Mouse (Mus musculus) T-helper 2 cell (primary cell): ENCODE measurements at regions not wholly inside any gene's neighbourhood (a gene's known extent, or its start where the extent isn't known, plus 50 kb on each side); places are given as distances from the start of the nearest gene placed in this dataset.

Experiments
- in situ Hi-C: fragments of 300-600 bp; cut with MboI, MseI; formaldehyde crosslinking; loops from one replicate; pipeline ENCODE4 v1.15.1; 2025; ENCODE audit warnings: high pct_unique_total_duplicates

DNA sequence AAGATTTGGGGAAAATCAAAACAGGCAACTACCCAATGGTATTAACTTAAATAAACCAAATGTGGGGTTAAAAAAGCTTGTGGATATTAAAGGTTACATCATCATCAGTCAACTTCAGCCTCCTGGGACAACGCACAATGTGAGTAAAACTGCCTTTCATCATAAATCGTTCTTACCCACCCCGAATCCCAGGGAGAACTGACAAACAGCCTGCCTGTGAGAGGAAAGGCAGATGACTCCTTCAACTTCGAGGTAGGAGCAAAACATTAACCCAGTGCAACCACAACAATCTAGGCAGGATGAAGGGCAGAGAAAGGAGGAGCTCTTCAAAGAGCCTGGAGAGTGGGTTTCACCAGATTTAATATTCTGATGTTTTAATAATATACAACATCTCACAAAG, 135.3 kb upstream of the Gm37988 start:
- in situ Hi-C loops: loop anchor here (5.0 kb wide), 1 partner anchor 75 kb away; no protein-coding TSS in a partner anchor

DNA sequence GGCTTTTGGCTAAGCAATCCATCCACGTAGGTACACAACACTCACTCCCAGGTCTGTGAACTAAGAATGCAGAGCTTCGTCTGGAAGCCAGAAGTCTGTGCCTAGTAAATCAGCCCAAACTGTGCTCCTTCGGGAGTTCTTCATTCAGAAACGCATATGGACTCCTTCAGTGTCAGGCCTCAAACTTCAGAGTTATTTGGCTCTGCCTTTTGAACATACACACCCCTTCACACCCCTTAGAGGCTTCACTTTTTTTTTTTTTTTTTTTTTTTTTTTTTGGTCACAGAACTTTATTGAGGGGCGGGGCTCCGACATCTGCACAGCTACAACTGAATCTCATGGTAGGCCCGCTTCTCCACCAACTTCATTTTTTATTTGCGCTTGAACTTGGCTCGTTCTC, 120.1 kb upstream of the Gm37988 start:
- in situ Hi-C loops: no loop called here

DNA sequence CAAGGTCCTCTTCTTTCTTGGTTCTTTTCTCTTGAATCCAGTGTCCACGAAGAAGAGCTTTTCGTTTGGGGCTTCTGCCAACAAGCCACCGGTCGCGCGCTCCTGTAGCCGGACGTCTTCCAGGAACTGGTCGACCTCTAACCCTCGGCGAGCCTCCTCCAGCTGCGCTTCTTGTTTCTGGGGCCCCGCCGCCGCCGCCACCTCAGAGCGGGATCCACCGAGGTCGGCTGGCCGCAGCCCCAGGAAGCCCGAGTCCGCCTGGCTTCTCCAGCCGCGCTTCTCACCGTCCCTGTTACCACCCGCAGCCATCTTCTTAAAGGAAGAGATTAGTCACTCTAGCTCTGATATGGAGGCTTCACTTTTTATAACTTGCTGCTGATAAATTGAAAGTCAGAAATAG, 118.6 kb upstream of the Gm37988 start:
- in situ Hi-C loops: no loop called here

DNA sequence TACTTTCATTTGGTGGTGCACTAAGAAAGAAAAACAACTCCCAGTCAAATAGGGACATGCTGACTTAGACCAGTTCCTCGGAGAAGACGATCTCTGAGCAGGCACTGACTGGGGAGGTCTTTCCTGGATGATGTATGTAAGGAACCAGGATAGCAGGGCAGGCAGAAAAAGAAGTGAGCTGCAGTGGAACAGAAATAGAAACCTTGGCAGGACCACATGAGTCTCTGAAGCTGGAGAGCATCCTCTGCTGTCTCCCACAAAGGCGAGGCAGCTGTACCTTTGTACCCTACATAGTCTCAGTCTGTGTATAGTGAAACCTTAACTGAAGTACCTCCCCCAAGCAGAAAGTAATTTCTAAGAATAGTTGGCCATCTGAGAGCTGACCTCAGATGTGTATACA, 104.4 kb upstream of the Gm37988 start:
- in situ Hi-C loops: no loop called here

DNA sequence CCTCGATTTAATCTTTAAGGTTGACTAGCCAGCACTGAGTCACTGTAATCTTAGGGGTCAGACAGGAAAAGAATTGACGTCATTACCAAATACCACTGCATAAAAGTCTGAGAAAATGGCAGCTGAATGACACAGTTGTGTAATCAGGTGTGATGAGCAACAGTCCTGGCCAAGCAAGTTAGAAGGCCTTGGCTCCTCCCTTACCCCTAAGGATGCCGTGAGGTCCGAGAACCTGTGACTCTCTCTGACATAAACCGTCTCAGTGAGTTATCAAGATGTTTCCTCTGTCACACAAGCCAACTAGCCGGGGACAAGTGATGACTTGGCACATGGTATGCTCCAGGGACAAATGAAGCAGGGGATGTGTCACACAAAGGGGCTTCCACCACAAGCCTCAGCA, 101.5 kb upstream of the Gm37988 start:
- in situ Hi-C loops: no loop called here

- in situ Hi-C loops: no loop called here
Observed at GRCm38 (mm10) chr1:4722333-4722931, 85.3 kb upstream of the Gm37988 start.
